In genomic region chr11:12463615-12464170, GRCm38 (mm10) we compare ENCODE assay signal across 7 mouse cellular contexts. TPM values are rescaled to one million over a fixed set of nuclear protein-coding genes. Genes with fewer than 3 reads are reported as not detected.
A peak's percentile ranks its signal among the peaks of the same experiment; 100 is the strongest.
DNase-seq lines count a peak whose midpoint lies in the region; ATAC-seq and TF ChIP-seq lines count a peak whose summit lies in the region.

No protein-coding gene starts in this region.

- WGBS in lung, embryonic 16.5 days = 21% methylated on average over 13 of the region's 13 CpGs
- WGBS in forebrain, postnatal 0 days = 67% methylated on average over 13 of the region's 13 CpGs
- 47% methylated on average over 13 of the region's 13 CpGs for WGBS in liver, embryonic 12.5 days (ENCODE audit: insufficient replicate concordance)
- 46% methylated on average over 13 of the region's 13 CpGs for WGBS in stomach, embryonic 16.5 days

- H3K4me2 ChIP-seq in lung, embryonic 16.5 days (ENCODE audit: low read depth, low read length) = peak overlapping the region; percentile 92
- peak overlapping the region; percentile 91 for H3K4me2 ChIP-seq in forebrain, postnatal 0 days (ENCODE audit: low read depth)
- peak overlapping the region; percentile 69 for H3K4me2 ChIP-seq in liver, embryonic 12.5 days
- H3K4me2 ChIP-seq in stomach, embryonic 16.5 days (ENCODE audit: low read depth, low read length) = peak overlapping the region; percentile 99

- no peaks in the 10 kb centered on the region for H3K36me3 ChIP-seq in lung, embryonic 16.5 days (ENCODE audit: control insufficient read depth, insufficient read depth, low read length)
- H3K36me3 ChIP-seq in forebrain, postnatal 0 days (ENCODE audit: insufficient read depth) = no peaks in the 10 kb centered on the region
- no peaks in the 10 kb centered on the region for H3K36me3 ChIP-seq in liver, embryonic 12.5 days
- no peaks in the 10 kb centered on the region for H3K36me3 ChIP-seq in stomach, embryonic 16.5 days (ENCODE audit: control insufficient read depth, insufficient read depth, low read length)

- H3K27me3 ChIP-seq in lung, embryonic 16.5 days (ENCODE audit: control insufficient read depth, insufficient read depth, low read depth, low read length) = peaks cover 6% of the 10 kb centered on the region; the same call in 1 of the 2 replicates
- no peaks in the 10 kb centered on the region; the same call in 1 of the 2 replicates for H3K27me3 ChIP-seq in forebrain, postnatal 0 days (ENCODE audit: insufficient read depth, low read length)
- H3K27me3 ChIP-seq in liver, embryonic 12.5 days (replicated peaks) = peaks cover 44% of the 10 kb centered on the region
- no peaks in the 10 kb centered on the region for H3K27me3 ChIP-seq in stomach, embryonic 16.5 days (ENCODE audit: control insufficient read depth, insufficient read depth, low read length)

- no peaks in the 10 kb centered on the region for H3K9me3 ChIP-seq in lung, embryonic 16.5 days (ENCODE audit: control insufficient read depth, low read length)
- no peaks in the 10 kb centered on the region for H3K9me3 ChIP-seq in forebrain, postnatal 0 days (ENCODE audit: low read length)
- no peaks in the 10 kb centered on the region for H3K9me3 ChIP-seq in liver, embryonic 12.5 days (replicated peaks)
- no peaks in the 10 kb centered on the region for H3K9me3 ChIP-seq in stomach, embryonic 16.5 days (replicated peaks; ENCODE audit: control insufficient read depth, low read length)

- TF ChIP-seq CTCF in forebrain, postnatal 0 days (IDR thresholded peaks at IDR 0.05; ENCODE audit: low read depth) = no peak

- H3K27ac ChIP-seq in lung, embryonic 16.5 days (ENCODE audit: low read length) = peak overlapping the region; percentile 80; the same call in 1 of the 2 replicates
- H3K27ac ChIP-seq in forebrain, postnatal 0 days (ENCODE audit: low read depth, low read length) = no peak overlapping the region
- no peak overlapping the region for H3K27ac ChIP-seq in liver, embryonic 12.5 days
- H3K27ac ChIP-seq in stomach, embryonic 16.5 days (ENCODE audit: low read length) = no peak overlapping the region

- H3K9ac ChIP-seq in lung, embryonic 16.5 days (ENCODE audit: low read length) = peak overlapping the region; percentile 77
- peak overlapping the region; percentile 75 for H3K9ac ChIP-seq in forebrain, postnatal 0 days
- H3K9ac ChIP-seq in liver, embryonic 12.5 days = no peak overlapping the region
- peak overlapping the region; percentile 77 for H3K9ac ChIP-seq in stomach, embryonic 16.5 days (ENCODE audit: low read length)

- no peak for ATAC-seq in lung, embryonic 16.5 days (ENCODE audit: low read depth)
- no peak for ATAC-seq in forebrain, postnatal 0 days
- ATAC-seq in liver, embryonic 12.5 days = no peak
- no peak for ATAC-seq in stomach, embryonic 16.5 days (ENCODE audit: insufficient read depth, low FRiP score)

- 0 out of 2 replicates have a peak, but pooled peaks cover 7% of the 10 kb centered on the region for H3K4me1 ChIP-seq in lung, embryonic 16.5 days (replicated peaks; ENCODE audit: control insufficient read depth, insufficient read depth, low read length)
- H3K4me1 ChIP-seq in forebrain, postnatal 0 days (ENCODE audit: insufficient read depth) = no peaks in the 10 kb centered on the region
- H3K4me1 ChIP-seq in liver, embryonic 12.5 days = no peaks in the 10 kb centered on the region
- peaks cover 10% of the 10 kb centered on the region for H3K4me1 ChIP-seq in stomach, embryonic 16.5 days (ENCODE audit: control insufficient read depth, insufficient read depth, low read length)

- DNase-seq in lung, postnatal 10 days = no peak
- no peak for DNase-seq in forebrain, postnatal 0 days
- DNase-seq in layer of hippocampus, adult 8-10 months (ENCODE audit: low spot score in 2 of 2) = no peak
- no peak for DNase-seq in right cerebral cortex, adult 18-20 months

- peak overlapping the region; percentile 73 for H3K4me3 ChIP-seq in lung, embryonic 16.5 days (ENCODE audit: low read length)
- peak overlapping the region; percentile 66 for H3K4me3 ChIP-seq in forebrain, postnatal 0 days (ENCODE audit: low read depth, low read length)
- peak overlapping the region; percentile 53 for H3K4me3 ChIP-seq in liver, embryonic 12.5 days
- peak overlapping the region; percentile 67 for H3K4me3 ChIP-seq in stomach, embryonic 16.5 days (replicated peaks; ENCODE audit: low read length)

RNA-seq across cellular contexts. Expression of gene Cobl, which starts 1.1 kb away (rescaled TPM):
- polyA plus RNA-seq in lung, embryonic 16.5 days (2015; fragmentation: Nextera tagmentation; extraction: Ambion mirVana) = 12.4 and 12.6 TPM in 2 replicates
- total RNA-seq in forebrain, postnatal 0 days (2014; rRNA removed) = 16.0 and 17.4 TPM in 2 replicates
- 7.3 and 11.5 TPM in 2 replicates for polyA plus RNA-seq in forebrain, postnatal 0 days (2015; fragmentation: Nextera tagmentation; extraction: Ambion mirVana)
- polyA plus RNA-seq in liver, embryonic 12.5 days (2016; fragmentation: Nextera tagmentation; extraction: Ambion mirVana) = 2.4 and 3.5 TPM in 2 replicates
- polyA plus RNA-seq in stomach, embryonic 16.5 days (2015; fragmentation: Nextera tagmentation; extraction: Ambion mirVana) = 6.6 and 15.4 TPM in 2 replicates
- total RNA-seq in layer of hippocampus, adult 8-10 months (2022) = 10 to 100 TPM; 21.1 to 35.3 (median 28.9) TPM
